Mouse (Mus musculus) hematopoietic stem cell, adult 5-6 weeks (primary cell): ENCODE measurements around the gene Esrra. TPM values are rescaled to one million over a fixed set of nuclear protein-coding genes. Genes with fewer than 3 reads are reported as not detected.
"Not testable (repeated sequence)": the region's sequence is repeated elsewhere in the genome, so short reads cannot be mapped to it uniquely, and the experiment has no call there.

Experiments
- ATAC-seq, 2 experiments: fragments of 125-278 bp in 1 of 2; replicated peaks in 1 of 2; 2 replicates each; pipeline ENCODE4 v1.8.0; 2016 to 2017; ENCODE audit warnings: inconsistent platforms in 2 of 2, mild to moderate bottlenecking in 2 of 2, moderate number of reproducible peaks in 2 of 2, low read depth in 1 of 2, moderate TSS enrichment in 1 of 2; ENCODE audit not compliant: low FRiP score in 2 of 2, poor library complexity in 2 of 2, severe bottlenecking in 2 of 2, insufficient read depth in 1 of 2, low TSS enrichment in 1 of 2
- total RNA-seq: library from RNA; stranded (forward); fragments of 172-1452, 232-1000 nt; gene quantifications from 2 replicates; pipeline ENCODE4 v1.2.3, GENCODE M21; 2017

Esrra gene
- total RNA-seq, 1 experiment from 2014 or later, result 15.3 TPM

GRCm38 (mm10) chr19:6911101-6912074, 10.2 kb downstream of the Esrra start:
- no peak for ATAC-seq

- ATAC-seq, result peak; percentile 29 to 43; a peak in 3 of 4 replicates
Measured at GRCm38 (mm10) chr19:6910306-6910705, 11.3 kb downstream of the Esrra start.

- peak; percentile 84 to 86 for ATAC-seq
Measured at GRCm38 (mm10) chr19:6909507-6910289, 11.9 kb downstream of the Esrra start, which contains the start of the genes Trmt112 and Prdx5. TSS of gene Trmt112 (plus strand) at chr19:6909698. TSS of gene Prdx5 (minus strand) at chr19:6910106.

GRCm38 (mm10) chr19:6909021-6909420, 12.6 kb downstream of the Esrra start:
- ATAC-seq, result no peak

- no peak for ATAC-seq
Measured at GRCm38 (mm10) chr19:6907811-6908540, 13.6 kb downstream of the Esrra start.

- no peak for ATAC-seq
Measured at GRCm38 (mm10) chr19:6907094-6907493, 14.5 kb downstream of the Esrra start.

GRCm38 (mm10) chr19:6906199-6906598, 15.4 kb downstream of the Esrra start:
- ATAC-seq, result no peak

- no peak for ATAC-seq
Measured at GRCm38 (mm10) chr19:6905498-6906159, 16.0 kb downstream of the Esrra start.

- ATAC-seq, result no peak
Measured at GRCm38 (mm10) chr19:6904846-6905245, 16.8 kb downstream of the Esrra start.

- no peak for ATAC-seq
Measured at GRCm38 (mm10) chr19:6903031-6903430, 18.6 kb downstream of the Esrra start.

- ATAC-seq, result no peak
Measured at GRCm38 (mm10) chr19:6899641-6900040, 22.0 kb downstream of the Esrra start.

GRCm38 (mm10) chr19:6895608-6896305, 25.9 kb downstream of the Esrra start:
- ATAC-seq, result not testable (repeated sequence)

- ATAC-seq, result no peak
Measured at GRCm38 (mm10) chr19:6893731-6894451, 27.7 kb downstream of the Esrra start.

GRCm38 (mm10) chr19:6892512-6892911, 29.1 kb downstream of the Esrra start:
- no peak for ATAC-seq

- ATAC-seq, result no peak
Measured at GRCm38 (mm10) chr19:6877965-6878364, 43.6 kb downstream of the Esrra start.

- no peak for ATAC-seq
Measured at GRCm38 (mm10) chr19:6876799-6877198, 44.8 kb downstream of the Esrra start.
